Mouse (Mus musculus): Measurements from ENCODE around the gene Ralgds. TPM values are rescaled to one million over a fixed set of nuclear protein-coding genes. Genes with fewer than 3 reads are reported as not detected.

The Ralgds gene
- polyA plus RNA-seq, 1 experiment, result 36.6 TPM

DNA sequence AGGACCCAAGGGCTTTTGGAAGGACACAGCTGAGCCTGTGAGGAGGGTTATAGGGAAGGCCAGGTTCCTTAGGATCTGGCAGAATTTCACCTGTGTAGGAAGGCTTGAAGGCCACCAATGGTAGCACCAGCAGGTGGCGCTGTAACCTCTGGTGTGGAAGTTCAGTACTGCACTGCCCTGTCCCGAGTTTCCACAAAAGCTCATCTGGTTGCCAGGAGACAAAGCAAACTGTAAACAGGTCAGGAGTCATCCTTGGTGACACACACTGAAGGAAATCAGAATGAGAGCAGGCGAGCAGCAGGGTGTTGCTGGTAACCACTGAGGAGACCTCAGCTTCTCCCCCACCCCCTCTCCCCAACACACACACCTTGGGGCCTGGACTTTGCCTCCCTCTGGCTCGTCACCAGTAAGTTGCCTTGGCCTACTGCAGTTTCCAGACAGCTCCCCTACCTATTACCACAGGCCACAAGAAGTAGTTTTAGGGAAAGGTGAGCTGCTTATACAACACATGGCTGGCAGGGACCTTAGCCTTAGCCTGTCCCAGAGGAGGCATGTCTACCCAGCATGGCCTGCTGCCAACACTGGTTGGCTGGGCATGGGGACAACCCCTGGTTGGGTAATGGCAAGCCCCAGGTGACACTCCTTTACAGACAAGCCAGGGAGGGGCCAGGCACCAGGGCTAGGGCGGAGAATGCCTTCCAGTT is 4.4 kb downstream of the Ralgds start:
- no peaks in the 10 kb centered on the region for H3K27me3 ChIP-seq (ENCODE audit: control insufficient read depth, insufficient read depth, low read length)
- TF ChIP-seq POLR2A (IDR thresholded peaks at IDR 0.05; ENCODE audit: low read depth, low read length), result no peak
- TF ChIP-seq CTCF (IDR thresholded peaks at IDR 0.05; ENCODE audit: extremely low read depth, insufficient read depth, insufficient read length, insufficient replicate concordance), result peak; percentile 84; the same call in 1 of the 2 replicates
- WGBS, result 32% methylated on average over 5 of the region's 5 CpGs
- H3K4me1 ChIP-seq (ENCODE audit: control insufficient read depth, insufficient read depth, insufficient read length), result peaks cover 36% of the 10 kb centered on the region; the same call in 1 of the 2 replicates
- no peaks in the 10 kb centered on the region; the same call in 1 of the 2 replicates for H3K36me3 ChIP-seq (ENCODE audit: control insufficient read depth, insufficient read depth, low read length)
- no peak overlapping the region for H3K4me3 ChIP-seq (ENCODE audit: extremely low read depth, insufficient read depth, insufficient read length)
- peak overlapping the region; percentile 46 for H3K27ac ChIP-seq (ENCODE audit: insufficient read depth, low read length)
- DNase-seq (ENCODE audit: low read depth in 1 of 2, low spot score in 2 of 2), result peak; percentile 77 to 90

DNA sequence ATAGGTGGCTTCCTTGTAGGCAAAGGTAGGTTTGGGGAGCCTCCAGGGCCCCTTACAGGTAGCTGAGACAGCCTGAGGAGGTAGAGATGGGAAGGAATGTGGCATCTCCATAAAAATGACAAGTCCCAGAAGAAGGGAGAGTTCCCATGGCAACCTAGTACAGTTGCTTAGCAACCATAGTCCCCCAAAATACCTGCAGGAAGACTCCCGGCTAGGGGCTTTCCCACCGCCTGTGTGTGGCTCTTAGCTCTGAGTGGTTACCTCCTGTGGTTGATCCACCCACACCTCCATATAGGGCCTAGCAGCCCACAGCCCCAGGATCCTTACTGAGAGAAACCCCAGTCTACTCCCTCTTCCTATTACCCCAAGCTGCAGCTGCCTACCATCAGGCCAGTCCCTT is 5.3 kb downstream of the Ralgds start:
- Histone ChIP-seq H3K4me1 (ENCODE audit: control insufficient read depth, insufficient read depth, insufficient read length) (peaks cover 29% of the 10 kb centered on the region; the same call in 1 of the 2 replicates), H3K36me3 (ENCODE audit: control insufficient read depth, insufficient read depth, low read length) (no peaks in the 10 kb centered on the region; the same call in 1 of the 2 replicates), H3K4me3 (ENCODE audit: extremely low read depth, insufficient read depth, insufficient read length) (no peak overlapping the region), H3K27me3 (ENCODE audit: control insufficient read depth, insufficient read depth, low read length) (no peaks in the 10 kb centered on the region), H3K27ac (ENCODE audit: insufficient read depth, low read length) (peak overlapping the region; percentile 46)
- peak; percentile 59 to 61 for DNase-seq (ENCODE audit: low read depth in 1 of 2, low spot score in 2 of 2)
- TF ChIP-seq CTCF (IDR thresholded peaks at IDR 0.05; ENCODE audit: extremely low read depth, insufficient read depth, insufficient read length, insufficient replicate concordance) (no peak), POLR2A (IDR thresholded peaks at IDR 0.05; ENCODE audit: low read depth, low read length) (no peak)
- 47% methylated on average over 2 of the region's 2 CpGs for WGBS

DNA sequence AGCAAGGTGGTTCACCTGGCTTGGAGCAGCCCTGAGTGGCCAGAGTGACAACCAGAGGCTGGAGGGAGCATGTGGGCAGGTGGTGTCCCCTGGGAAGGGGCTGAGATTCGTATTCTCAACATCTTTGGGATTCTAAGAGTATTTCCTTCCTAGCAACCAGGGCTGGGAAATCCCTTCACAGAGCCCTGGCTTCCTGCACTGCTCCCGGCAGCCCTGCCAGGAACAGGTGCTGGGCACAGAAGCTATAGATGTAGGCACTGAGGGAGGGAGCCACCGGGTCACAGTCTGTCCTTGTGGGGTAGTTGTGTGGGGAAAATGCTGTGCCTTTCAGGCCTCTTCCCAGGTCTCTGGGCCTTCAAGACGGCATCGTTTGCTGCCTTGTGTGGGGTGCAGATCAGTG is 7.7 kb downstream of the Ralgds start:
- no peak for TF ChIP-seq POLR2A (IDR thresholded peaks at IDR 0.05; ENCODE audit: low read depth, low read length)
- no peak for TF ChIP-seq CTCF (IDR thresholded peaks at IDR 0.05; ENCODE audit: extremely low read depth, insufficient read depth, insufficient read length, insufficient replicate concordance)
- peaks cover 25% of the 10 kb centered on the region for H3K4me1 ChIP-seq (ENCODE audit: control insufficient read depth, insufficient read depth, insufficient read length)

DNA sequence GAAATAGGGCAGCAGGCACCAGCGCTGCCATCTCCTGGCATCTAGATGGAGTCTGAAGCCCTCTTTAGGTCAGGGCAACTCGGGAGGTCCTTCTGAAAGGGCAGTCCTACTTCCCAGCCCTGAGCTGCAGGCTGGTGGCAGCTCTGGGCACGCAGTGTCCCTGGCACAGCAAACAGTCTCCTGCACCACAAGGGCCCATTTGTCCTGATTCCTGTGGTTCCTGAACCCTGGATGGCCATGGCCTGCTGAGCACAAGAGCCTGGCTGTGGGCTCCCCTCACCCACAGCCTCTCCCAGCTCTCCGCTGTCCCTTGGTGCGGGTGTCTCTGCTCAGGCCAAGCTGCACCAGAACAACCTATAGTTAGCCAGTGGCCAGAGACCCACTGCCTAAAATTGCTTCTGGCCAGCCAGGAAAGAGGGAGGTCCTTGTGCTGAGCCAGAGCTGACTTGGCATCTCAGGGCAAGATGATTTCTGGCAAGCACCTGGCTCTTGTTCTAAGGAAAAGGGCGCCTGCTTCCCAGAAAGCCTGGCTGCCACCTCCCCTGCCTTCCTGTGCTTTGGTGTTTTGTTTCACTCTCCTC is 8.7 kb downstream of the Ralgds start:
- no peaks in the 10 kb centered on the region for H3K27me3 ChIP-seq (ENCODE audit: control insufficient read depth, insufficient read depth, low read length)
- no peak overlapping the region for H3K27ac ChIP-seq (ENCODE audit: insufficient read depth, low read length)
- TF ChIP-seq POLR2A (IDR thresholded peaks at IDR 0.05; ENCODE audit: low read depth, low read length), result no peak
- no peak for TF ChIP-seq CTCF (IDR thresholded peaks at IDR 0.05; ENCODE audit: extremely low read depth, insufficient read depth, insufficient read length, insufficient replicate concordance)
- no peak for DNase-seq (ENCODE audit: low read depth in 1 of 2, low spot score in 2 of 2)
- no peaks in the 10 kb centered on the region; the same call in 1 of the 2 replicates for H3K36me3 ChIP-seq (ENCODE audit: control insufficient read depth, insufficient read depth, low read length)
- 88% methylated on average over 6 of the region's 6 CpGs for WGBS
- H3K4me3 ChIP-seq (ENCODE audit: extremely low read depth, insufficient read depth, insufficient read length), result no peak overlapping the region
- peaks cover 36% of the 10 kb centered on the region for H3K4me1 ChIP-seq (ENCODE audit: control insufficient read depth, insufficient read depth, insufficient read length)

More for the DNA sequence above, 7.7 kb downstream of the Ralgds start:
- H3K27me3 ChIP-seq (ENCODE audit: control insufficient read depth, insufficient read depth, low read length), result no peaks in the 10 kb centered on the region
- 92% methylated on average over 5 of the region's 5 CpGs for WGBS
- H3K36me3 ChIP-seq (ENCODE audit: control insufficient read depth, insufficient read depth, low read length), result no peaks in the 10 kb centered on the region; the same call in 1 of the 2 replicates
- H3K4me3 ChIP-seq (ENCODE audit: extremely low read depth, insufficient read depth, insufficient read length), result no peak overlapping the region
- H3K27ac ChIP-seq (ENCODE audit: insufficient read depth, low read length), result no peak overlapping the region
- no peak for DNase-seq (ENCODE audit: low read depth in 1 of 2, low spot score in 2 of 2)

DNA sequence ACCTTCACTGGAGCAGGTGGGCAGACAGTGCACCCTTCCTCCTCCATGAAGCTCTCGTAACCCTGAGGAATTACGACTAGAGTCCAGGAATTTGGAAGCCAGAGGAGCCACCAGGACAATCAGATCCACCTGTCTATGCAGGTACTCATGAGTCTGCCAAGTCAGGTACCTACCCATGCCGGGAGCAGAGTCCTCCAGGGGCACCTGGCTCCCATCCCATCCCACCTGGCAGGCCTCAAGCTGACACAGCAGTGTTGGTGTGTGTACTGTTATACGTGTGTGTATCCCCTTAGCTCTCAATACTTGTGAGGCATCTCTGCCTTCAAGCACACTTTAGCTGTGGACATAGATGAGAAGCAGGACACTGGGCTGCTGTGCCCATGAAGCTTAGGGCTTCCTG is 9.2 kb downstream of the Ralgds start:
- WGBS, result 87% methylated on average over 4 of the region's 4 CpGs
- DNase-seq (ENCODE audit: low read depth in 1 of 2, low spot score in 2 of 2), result no peak
- Histone ChIP-seq H3K36me3 (ENCODE audit: control insufficient read depth, insufficient read depth, low read length) (no peaks in the 10 kb centered on the region; the same call in 1 of the 2 replicates), H3K4me3 (ENCODE audit: extremely low read depth, insufficient read depth, insufficient read length) (no peak overlapping the region), H3K27ac (ENCODE audit: insufficient read depth, low read length) (no peak overlapping the region), H3K4me1 (ENCODE audit: control insufficient read depth, insufficient read depth, insufficient read length) (peaks cover 38% of the 10 kb centered on the region), H3K27me3 (ENCODE audit: control insufficient read depth, insufficient read depth, low read length) (no peaks in the 10 kb centered on the region)
- TF ChIP-seq POLR2A (IDR thresholded peaks at IDR 0.05; ENCODE audit: low read depth, low read length) (no peak), CTCF (IDR thresholded peaks at IDR 0.05; ENCODE audit: extremely low read depth, insufficient read depth, insufficient read length, insufficient replicate concordance) (no peak)

DNA sequence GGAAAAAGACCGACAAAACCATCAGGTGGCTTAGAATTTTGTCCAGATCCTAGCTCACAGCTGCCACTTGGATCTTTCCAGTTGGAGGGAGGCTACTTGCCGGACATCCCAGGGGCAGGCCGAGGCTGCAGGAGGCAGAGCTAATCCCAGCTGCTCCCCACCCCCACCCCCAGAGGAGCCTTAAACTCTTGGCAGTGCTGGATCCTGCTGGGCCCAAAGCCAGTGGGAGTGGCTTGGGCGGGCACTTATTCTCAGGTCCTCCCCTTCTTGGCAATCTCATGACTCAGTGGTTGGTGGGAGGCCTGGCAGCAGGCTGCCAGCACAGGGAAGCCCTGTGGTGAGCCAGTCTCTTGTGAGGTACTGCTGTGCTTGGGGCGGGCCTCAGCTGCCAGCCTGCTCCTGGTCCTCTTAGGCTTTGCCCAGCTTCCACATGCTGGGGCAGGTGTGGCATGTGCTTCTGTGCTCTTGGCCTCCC is 10.8 kb downstream of the Ralgds start:
- WGBS, result 52% methylated on average over 5 of the region's 5 CpGs
- TF ChIP-seq POLR2A (IDR thresholded peaks at IDR 0.05; ENCODE audit: low read depth, low read length), result no peak
- TF ChIP-seq CTCF (IDR thresholded peaks at IDR 0.05; ENCODE audit: extremely low read depth, insufficient read depth, insufficient read length, insufficient replicate concordance), result no peak
- DNase-seq (ENCODE audit: low read depth in 1 of 2, low spot score in 2 of 2), result peak in 1 of 2 experiments; percentile 9
- Histone ChIP-seq H3K27me3 (ENCODE audit: control insufficient read depth, insufficient read depth, low read length) (no peaks in the 10 kb centered on the region), H3K4me3 (ENCODE audit: extremely low read depth, insufficient read depth, insufficient read length) (no peak overlapping the region), H3K36me3 (ENCODE audit: control insufficient read depth, insufficient read depth, low read length) (no peaks in the 10 kb centered on the region; the same call in 1 of the 2 replicates), H3K4me1 (ENCODE audit: control insufficient read depth, insufficient read depth, insufficient read length) (peaks cover 24% of the 10 kb centered on the region), H3K27ac (ENCODE audit: insufficient read depth, low read length) (no peak overlapping the region)

Measured in spleen, adult 2 months (tissue).